9 mouse cellular contexts compared by ENCODE assay signal in the genomic region with DNA sequence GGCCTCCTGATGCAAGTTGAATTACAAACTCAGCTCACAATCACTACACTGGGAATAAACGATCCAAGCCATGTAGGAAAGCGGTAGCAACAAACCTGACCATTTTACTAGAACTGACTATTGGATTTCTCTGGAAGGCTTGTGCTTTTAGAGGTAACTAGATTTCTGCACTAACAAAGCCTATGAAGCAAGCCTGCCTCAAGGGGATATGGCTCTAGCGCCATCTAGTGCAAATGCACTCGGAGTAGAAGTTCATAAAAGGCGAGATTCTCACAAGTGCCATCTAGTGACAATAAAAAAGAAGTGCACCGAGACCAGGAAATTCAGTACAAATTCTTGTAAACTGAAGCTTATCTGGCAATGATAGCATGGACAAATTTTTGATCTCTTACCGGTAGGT.
A peak's percentile ranks its signal among the peaks of the same experiment; 100 is the strongest.
DNase-seq lines count a peak whose midpoint lies in the region; ATAC-seq and TF ChIP-seq lines count a peak whose summit lies in the region.
"Had no signal": no experiment of that assay in that cellular context is flagged by ENCODE, and none has a peak within 500 bp of the region (broad histone marks: within the 10 kb centered on the region; RNA-seq: fewer than 3 reads in every experiment).

No protein-coding gene starts in this region.

- no peak overlapping the region for H3K4me3 ChIP-seq in ES-Bruce4 (ENCODE audit: low read depth, low read length)
- no peak overlapping the region for H3K4me3 ChIP-seq in embryonic facial prominence, embryonic 11.5 days (ENCODE audit: low read depth, low read length)
- no peak overlapping the region for H3K4me3 ChIP-seq in heart, postnatal 0 days (ENCODE audit: low read depth, low read length)
- H3K4me3 ChIP-seq in lung, embryonic 14.5 days (ENCODE audit: low read depth, low read length), result no peak overlapping the region
- H3K4me3 ChIP-seq: heart, embryonic 15.5 days had no signal

- no peak overlapping the region for H3K4me2 ChIP-seq in embryonic facial prominence, embryonic 11.5 days (ENCODE audit: low read depth, low read length)
- H3K4me2 ChIP-seq in heart, postnatal 0 days (ENCODE audit: low read depth, low read length), result no peak overlapping the region
- no peak overlapping the region for H3K4me2 ChIP-seq in lung, embryonic 14.5 days
- H3K4me2 ChIP-seq: heart, embryonic 15.5 days had no signal

- no peak overlapping the region for H3K27ac ChIP-seq in ES-Bruce4 (ENCODE audit: insufficient read depth, low read length)
- H3K27ac ChIP-seq in embryonic facial prominence, embryonic 11.5 days (replicated peaks; ENCODE audit: low read depth, low read length), result no peak overlapping the region
- H3K27ac ChIP-seq in heart, postnatal 0 days (ENCODE audit: low read depth), result no peak overlapping the region
- no peak overlapping the region for H3K27ac ChIP-seq in lung, embryonic 14.5 days (ENCODE audit: low read depth)
- H3K27ac ChIP-seq: heart, embryonic 15.5 days had no signal

- peak; percentile 70 for DNase-seq in adrenal gland, postnatal 14 days
- peak; percentile 82 for DNase-seq in embryonic facial prominence, embryonic 11.5 days (ENCODE audit: low spot score)
- DNase-seq in heart, postnatal 0 days (ENCODE audit: low spot score), result peak; percentile 58
- peak; percentile 7 for DNase-seq in large intestine, adult 2 months (ENCODE audit: low read depth, low spot score)
- DNase-seq in lung, embryonic 14.5 days, result peak; percentile 90
- peak; percentile 83 for DNase-seq in retina, embryonic 14.5 days (ENCODE audit: low spot score)

- ATAC-seq in embryonic facial prominence, embryonic 11.5 days (replicated peaks; ENCODE audit: insufficient number of reproducible peaks, low FRiP score, low TSS enrichment, low read depth), result no peak
- ATAC-seq in heart, postnatal 0 days (ENCODE audit: insufficient read depth, low read depth), result no peak
- peak; percentile 73 for ATAC-seq in lung, embryonic 14.5 days (ENCODE audit: insufficient read depth)
- ATAC-seq in inflammation-experienced regulatory T-cells, adult 6 months, result no peak

- H3K27me3 ChIP-seq in ES-Bruce4 (ENCODE audit: control insufficient read depth, insufficient read depth, low read length, poor library complexity, severe bottlenecking), result no peaks in the 10 kb centered on the region
- no peaks in the 10 kb centered on the region for H3K27me3 ChIP-seq in embryonic facial prominence, embryonic 11.5 days (ENCODE audit: control insufficient read depth, insufficient read depth, low read length)
- H3K27me3 ChIP-seq in heart, postnatal 0 days (ENCODE audit: control insufficient read depth, insufficient read depth, low read length), result no peaks in the 10 kb centered on the region
- no peaks in the 10 kb centered on the region for H3K27me3 ChIP-seq in lung, embryonic 14.5 days (ENCODE audit: insufficient read depth, low read length)
- H3K27me3 ChIP-seq: heart, embryonic 15.5 days had no signal

- 22% methylated on average over 7 of the region's 7 CpGs for WGBS in embryonic facial prominence, embryonic 11.5 days
- 11% methylated on average over 7 of the region's 7 CpGs for WGBS in heart, postnatal 0 days
- 20% methylated on average over 7 of the region's 7 CpGs for WGBS in large intestine, adult 2 months
- 12% methylated on average over 7 of the region's 7 CpGs for WGBS in lung, embryonic 14.5 days

- no peak for TF ChIP-seq EP300 in ES-Bruce4 (IDR thresholded peaks at IDR 0.05; ENCODE audit: insufficient read depth, low read depth, low read length)
- no peak for TF ChIP-seq EP300 in heart, postnatal 0 days (IDR thresholded peaks at IDR 0.05; ENCODE audit: low read depth)

- H3K4me1 ChIP-seq in ES-Bruce4 (ENCODE audit: control insufficient read depth, insufficient read depth, low read length), result no peaks in the 10 kb centered on the region
- H3K4me1 ChIP-seq in embryonic facial prominence, embryonic 11.5 days (ENCODE audit: control insufficient read depth, insufficient read depth, low read length), result no peaks in the 10 kb centered on the region
- no peaks in the 10 kb centered on the region for H3K4me1 ChIP-seq in heart, postnatal 0 days (ENCODE audit: control insufficient read depth, insufficient read depth)
- H3K4me1 ChIP-seq in lung, embryonic 14.5 days (ENCODE audit: insufficient read depth), result no peaks in the 10 kb centered on the region
- H3K4me1 ChIP-seq: heart, embryonic 15.5 days had no signal

- H3K9me3 ChIP-seq in ES-Bruce4 (replicated peaks; ENCODE audit: control insufficient read depth, insufficient read depth, low read length, poor library complexity, severe bottlenecking), result no peaks in the 10 kb centered on the region
- no peaks in the 10 kb centered on the region for H3K9me3 ChIP-seq in embryonic facial prominence, embryonic 11.5 days (replicated peaks; ENCODE audit: control insufficient read depth, low read length)
- H3K9me3 ChIP-seq in heart, postnatal 0 days (replicated peaks; ENCODE audit: control insufficient read depth, low read length), result no peaks in the 10 kb centered on the region
- no peaks in the 10 kb centered on the region for H3K9me3 ChIP-seq in lung, embryonic 14.5 days (ENCODE audit: low read depth, low read length)
- H3K9me3 ChIP-seq: heart, embryonic 15.5 days had no signal

- no peak overlapping the region for H3K9ac ChIP-seq in ES-Bruce4 (ENCODE audit: low read depth, poor library complexity, severe bottlenecking)
- H3K9ac ChIP-seq in embryonic facial prominence, embryonic 11.5 days (replicated peaks; ENCODE audit: low read length), result no peak overlapping the region
- no peak overlapping the region for H3K9ac ChIP-seq in heart, postnatal 0 days (replicated peaks; ENCODE audit: low read depth, low read length)
- no peak overlapping the region for H3K9ac ChIP-seq in lung, embryonic 14.5 days
- H3K9ac ChIP-seq: heart, embryonic 15.5 days had no signal

- peak; percentile 15 for TF ChIP-seq CTCF in ES-Bruce4 (IDR thresholded peaks at IDR 0.05; ENCODE audit: low read depth, low read length)
- peak; percentile 94 for TF ChIP-seq CTCF in heart, postnatal 0 days (IDR thresholded peaks at IDR 0.05; ENCODE audit: low read depth)
- peak; percentile 82 for TF ChIP-seq CTCF in lung, embryonic 14.5 days (IDR thresholded peaks at IDR 0.05; ENCODE audit: low read depth)

- no peak for TF ChIP-seq POLR2A in ES-Bruce4 (IDR thresholded peaks at IDR 0.05; ENCODE audit: insufficient read depth, low read length)

- H3K36me3 ChIP-seq in ES-Bruce4 (ENCODE audit: control insufficient read depth, insufficient read depth, low read length, poor library complexity, severe bottlenecking), result no peaks in the 10 kb centered on the region
- no peaks in the 10 kb centered on the region for H3K36me3 ChIP-seq in embryonic facial prominence, embryonic 11.5 days (replicated peaks; ENCODE audit: control insufficient read depth, insufficient read depth, low read depth, low read length)
- H3K36me3 ChIP-seq in heart, postnatal 0 days (replicated peaks; ENCODE audit: control insufficient read depth, insufficient read depth, low read length), result no peaks in the 10 kb centered on the region
- H3K36me3 ChIP-seq in lung, embryonic 14.5 days (ENCODE audit: insufficient read depth), result no peaks in the 10 kb centered on the region
- H3K36me3 ChIP-seq: heart, embryonic 15.5 days had no signal

Comparison
In these comparisons a context has a peak if more than half of its experiments do, and no peak if none do; other contexts are left out.
1. CTCF ChIP-seq: peak in every context shown above with its lines; median percentile 94 in heart, postnatal 0 days; 82 in lung, embryonic 14.5 days; 15 in ES-Bruce4.
2. DNase-seq: peak in every context shown above with its lines; median percentile 90 in lung, embryonic 14.5 days; 83 in retina, embryonic 14.5 days; 82 in embryonic facial prominence, embryonic 11.5 days; 70 in adrenal gland, postnatal 14 days; 58 in heart, postnatal 0 days; 7 in large intestine, adult 2 months.